Mouse (Mus musculus): ENCODE data around the gene Nr1i3. TPM values are rescaled to one million over a fixed set of nuclear protein-coding genes. Genes with fewer than 3 reads are reported as not detected.
A peak's percentile ranks its signal among the peaks of the same experiment; 100 is the strongest.

Gene Nr1i3
- polyA plus RNA-seq, 1 experiment from 2014 or later: 0.52 TPM

GRCm38 (mm10) chr1:171256937-171257548 lies 43.3 kb downstream of the Nr1i3 start:
- Histone ChIP-seq H3K36me3 (no peaks in the 10 kb centered on the region), H3K27me3 (peaks cover 49% of the 10 kb centered on the region), H3K9ac (no peak overlapping the region), H3K9me3 (replicated peaks) (no peaks in the 10 kb centered on the region), H3K4me1 (replicated peaks) (peaks cover 21% of the 10 kb centered on the region), H3K4me2 (0 out of 2 replicates have a peak overlapping the region, but pooled peaks have one; percentile 12), H3K4me3 (replicated peaks) (no peak overlapping the region), H3K27ac (no peak overlapping the region)
- no peak; the same call in 1 of the 2 replicates for ATAC-seq (ENCODE audit: low read depth)
- 51% methylated on average over 15 of the region's 15 CpGs for WGBS (ENCODE audit: insufficient replicate concordance)
- DNase-seq: peak; percentile 62

- Histone ChIP-seq H3K9me3 (replicated peaks) (no peaks in the 10 kb centered on the region), H3K9ac (no peak overlapping the region), H3K27me3 (peaks cover 49% of the 10 kb centered on the region), H3K4me3 (replicated peaks) (no peak overlapping the region), H3K36me3 (no peaks in the 10 kb centered on the region), H3K4me2 (no peak overlapping the region), H3K27ac (no peak overlapping the region), H3K4me1 (replicated peaks) (peaks cover 25% of the 10 kb centered on the region)
- WGBS (ENCODE audit: insufficient replicate concordance): 71% methylated on average over 9 of the region's 9 CpGs
- ATAC-seq (ENCODE audit: low read depth): no peak
- no peak for DNase-seq
These were observed 44.0 kb downstream of the Nr1i3 start for GRCm38 (mm10) chr1:171257781-171258180.

GRCm38 (mm10) chr1:171258921-171259320 lies 45.2 kb downstream of the Nr1i3 start:
- H3K9me3 ChIP-seq (replicated peaks): no peaks in the 10 kb centered on the region
- ATAC-seq (ENCODE audit: low read depth) (no peak), DNase-seq (no peak)
- H3K9ac ChIP-seq: no peak overlapping the region
- peak overlapping the region; percentile 24; the same call in 1 of the 2 replicates for H3K4me2 ChIP-seq
- no peaks in the 10 kb centered on the region for H3K36me3 ChIP-seq
- peaks cover 32% of the 10 kb centered on the region for H3K4me1 ChIP-seq (replicated peaks)
- H3K27me3 ChIP-seq: peaks cover 45% of the 10 kb centered on the region
- H3K27ac ChIP-seq: no peak overlapping the region
- WGBS (ENCODE audit: insufficient replicate concordance): 58% methylated on average over 17 of the region's 17 CpGs
- no peak overlapping the region for H3K4me3 ChIP-seq (replicated peaks)

- ATAC-seq (ENCODE audit: low read depth) (no peak), DNase-seq (no peak)
- H3K9ac ChIP-seq: no peak overlapping the region
- no peaks in the 10 kb centered on the region for H3K9me3 ChIP-seq (replicated peaks)
- H3K27me3 ChIP-seq: peaks cover 43% of the 10 kb centered on the region
- WGBS (ENCODE audit: insufficient replicate concordance): 31% methylated on average over 3 of the region's 3 CpGs
- H3K4me2 ChIP-seq: no peak overlapping the region
- H3K4me3 ChIP-seq (replicated peaks): no peak overlapping the region
- H3K36me3 ChIP-seq: no peaks in the 10 kb centered on the region
- 0 out of 2 replicates have a peak overlapping the region, but pooled peaks have one; percentile 23 for H3K27ac ChIP-seq
- peaks cover 32% of the 10 kb centered on the region for H3K4me1 ChIP-seq (replicated peaks)
These were observed 46.5 kb downstream of the Nr1i3 start for GRCm38 (mm10) chr1:171260316-171260715.

DNA sequence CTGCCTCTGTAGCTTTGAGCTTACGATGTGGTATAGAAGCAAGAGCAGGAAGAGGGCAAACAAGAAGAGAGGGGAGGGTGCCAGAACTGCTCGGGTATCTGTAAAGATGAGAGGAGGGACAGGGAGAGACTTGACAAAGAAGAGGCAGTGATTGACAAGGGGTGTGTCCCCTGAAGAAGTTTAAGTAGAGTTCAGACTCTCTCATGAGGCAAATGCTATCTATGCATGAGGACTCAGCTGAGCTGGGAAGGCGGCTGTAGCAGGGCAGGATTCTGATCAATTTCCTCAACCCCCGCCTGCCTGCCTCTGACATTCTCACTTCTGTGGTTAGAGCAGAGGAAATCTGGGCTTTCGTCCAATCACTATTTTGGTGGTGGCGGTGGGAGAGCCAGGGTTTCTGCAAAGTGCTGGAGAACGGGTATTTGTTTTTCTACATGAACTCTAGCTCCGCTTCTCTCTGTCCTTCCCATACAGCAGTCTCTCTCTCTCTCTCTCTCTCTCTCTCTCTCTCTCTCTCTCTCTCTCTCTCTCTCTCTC lies 48.9 kb downstream of the Nr1i3 start:
- DNase-seq: no peak
- Histone ChIP-seq H3K27ac (peak overlapping the region; percentile 67), H3K9ac (no peak overlapping the region), H3K4me2 (peak overlapping the region; percentile 36), H3K27me3 (peaks cover 43% of the 10 kb centered on the region), H3K9me3 (replicated peaks) (no peaks in the 10 kb centered on the region), H3K4me1 (replicated peaks) (peaks cover 40% of the 10 kb centered on the region), H3K4me3 (replicated peaks) (no peak overlapping the region), H3K36me3 (no peaks in the 10 kb centered on the region)
- 5% methylated on average over 8 of the region's 8 CpGs for WGBS (ENCODE audit: insufficient replicate concordance)
- peak; percentile 16; the same call in 1 of the 2 replicates for ATAC-seq (ENCODE audit: low read depth)

GRCm38 (mm10) chr1:171263185-171263611 lies 49.4 kb downstream of the Nr1i3 start:
- no peak overlapping the region for H3K27ac ChIP-seq
- ATAC-seq (ENCODE audit: low read depth): peak; percentile 27; the same call in 1 of the 2 replicates

GRCm38 (mm10) chr1:171263666-171264461 lies 50.1 kb downstream of the Nr1i3 start:
- H3K27ac ChIP-seq: no peak overlapping the region
- ATAC-seq (ENCODE audit: low read depth) (no peak), DNase-seq (no peak)
- 65% methylated on average over 3 of the region's 3 CpGs for WGBS (ENCODE audit: insufficient replicate concordance)
- H3K36me3 ChIP-seq: no peaks in the 10 kb centered on the region
- H3K4me1 ChIP-seq (replicated peaks): peaks cover 44% of the 10 kb centered on the region
- H3K4me2 ChIP-seq: no peak overlapping the region
- no peak overlapping the region for H3K9ac ChIP-seq
- peaks cover 39% of the 10 kb centered on the region for H3K27me3 ChIP-seq
- no peaks in the 10 kb centered on the region for H3K9me3 ChIP-seq (replicated peaks)
- H3K4me3 ChIP-seq (replicated peaks): no peak overlapping the region

More at GRCm38 (mm10) chr1:171263185-171263611, 49.4 kb downstream of the Nr1i3 start:
- Histone ChIP-seq H3K36me3 (no peaks in the 10 kb centered on the region), H3K9ac (no peak overlapping the region), H3K4me3 (replicated peaks) (no peak overlapping the region), H3K9me3 (replicated peaks) (no peaks in the 10 kb centered on the region), H3K4me2 (no peak overlapping the region), H3K4me1 (replicated peaks) (peaks cover 40% of the 10 kb centered on the region), H3K27me3 (peaks cover 43% of the 10 kb centered on the region)
- no peak for DNase-seq
- WGBS (ENCODE audit: insufficient replicate concordance): 0% methylated on average over 2 of the region's 2 CpGs

DNA sequence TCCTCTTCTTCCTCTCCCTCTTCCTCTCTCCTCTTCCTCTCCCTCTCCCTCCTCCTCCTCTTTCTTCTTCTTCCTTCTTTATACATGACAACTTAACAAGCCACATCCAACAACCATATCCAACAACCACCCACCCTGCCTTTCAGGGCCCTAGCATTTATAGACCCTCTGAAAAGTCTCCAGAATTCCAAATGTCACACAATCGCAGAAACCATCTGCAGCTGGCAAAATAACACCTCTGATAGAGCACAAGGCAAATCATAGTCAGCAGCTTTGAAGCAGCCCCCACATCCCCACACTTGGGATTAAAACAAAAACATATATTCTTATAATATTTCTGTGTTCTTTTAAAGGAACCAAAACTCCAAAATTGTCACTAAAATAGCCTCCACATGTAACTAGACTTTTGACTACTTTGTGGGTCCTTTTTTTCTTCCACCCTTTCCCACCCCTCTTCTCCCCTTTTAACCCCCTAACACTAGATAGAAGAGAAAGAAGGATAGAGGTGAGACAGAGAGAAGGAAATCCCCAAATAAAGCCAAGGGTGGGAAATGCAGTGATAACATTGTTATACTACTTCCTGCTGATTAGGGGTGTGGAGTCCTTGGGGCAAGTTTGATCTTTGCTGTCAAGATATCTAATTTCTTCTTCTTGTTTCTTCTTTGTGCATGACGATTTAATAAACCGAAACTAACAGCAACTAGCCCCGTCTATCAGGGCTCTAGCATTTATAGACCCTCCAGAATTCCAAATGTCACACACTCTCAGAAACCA lies 52.4 kb downstream of the Nr1i3 start:
- Histone ChIP-seq H3K4me1 (replicated peaks) (peaks cover 43% of the 10 kb centered on the region), H3K4me2 (no peak overlapping the region), H3K9me3 (replicated peaks) (no peaks in the 10 kb centered on the region), H3K9ac (no peak overlapping the region), H3K4me3 (replicated peaks) (no peak overlapping the region), H3K36me3 (no peaks in the 10 kb centered on the region), H3K27ac (no peak overlapping the region), H3K27me3 (peaks cover 22% of the 10 kb centered on the region)
- no peak for ATAC-seq (ENCODE audit: low read depth)
- no peak for DNase-seq
- WGBS (ENCODE audit: insufficient replicate concordance): 28% methylated on average over 4 of the region's 4 CpGs

DNA sequence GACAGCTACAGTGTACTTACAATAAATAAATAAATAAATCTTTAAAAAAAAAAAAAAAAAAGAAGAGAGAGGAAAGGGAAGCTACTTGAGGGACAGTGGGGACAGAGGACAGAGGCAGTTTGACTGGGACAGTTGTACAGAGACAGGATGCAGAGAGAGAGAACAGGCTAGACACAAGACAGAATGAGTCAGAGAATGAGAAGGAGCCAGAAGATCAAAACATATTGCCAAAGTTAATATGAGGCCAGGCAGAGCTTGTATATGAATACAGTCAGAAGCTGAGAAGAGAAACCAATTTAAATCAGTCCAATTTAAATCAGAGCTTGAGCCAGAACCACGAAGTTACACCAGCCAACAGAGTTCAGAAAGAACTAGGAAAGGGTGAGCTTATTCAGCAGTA lies 54.6 kb downstream of the Nr1i3 start:
- Histone ChIP-seq H3K9ac (no peak overlapping the region), H3K4me2 (no peak overlapping the region), H3K4me1 (replicated peaks) (peaks cover 55% of the 10 kb centered on the region), H3K27me3 (peaks cover 4% of the 10 kb centered on the region; the same call in 1 of the 2 replicates), H3K9me3 (replicated peaks) (no peaks in the 10 kb centered on the region), H3K27ac (peak overlapping the region; percentile 18; the same call in 1 of the 2 replicates), H3K4me3 (replicated peaks) (no peak overlapping the region), H3K36me3 (peaks cover 17% of the 10 kb centered on the region)
- no peak for ATAC-seq (ENCODE audit: low read depth)
- no peak for DNase-seq
- 39% methylated on average over 1 of the region's 1 CpGs for WGBS (ENCODE audit: insufficient replicate concordance)

DNA sequence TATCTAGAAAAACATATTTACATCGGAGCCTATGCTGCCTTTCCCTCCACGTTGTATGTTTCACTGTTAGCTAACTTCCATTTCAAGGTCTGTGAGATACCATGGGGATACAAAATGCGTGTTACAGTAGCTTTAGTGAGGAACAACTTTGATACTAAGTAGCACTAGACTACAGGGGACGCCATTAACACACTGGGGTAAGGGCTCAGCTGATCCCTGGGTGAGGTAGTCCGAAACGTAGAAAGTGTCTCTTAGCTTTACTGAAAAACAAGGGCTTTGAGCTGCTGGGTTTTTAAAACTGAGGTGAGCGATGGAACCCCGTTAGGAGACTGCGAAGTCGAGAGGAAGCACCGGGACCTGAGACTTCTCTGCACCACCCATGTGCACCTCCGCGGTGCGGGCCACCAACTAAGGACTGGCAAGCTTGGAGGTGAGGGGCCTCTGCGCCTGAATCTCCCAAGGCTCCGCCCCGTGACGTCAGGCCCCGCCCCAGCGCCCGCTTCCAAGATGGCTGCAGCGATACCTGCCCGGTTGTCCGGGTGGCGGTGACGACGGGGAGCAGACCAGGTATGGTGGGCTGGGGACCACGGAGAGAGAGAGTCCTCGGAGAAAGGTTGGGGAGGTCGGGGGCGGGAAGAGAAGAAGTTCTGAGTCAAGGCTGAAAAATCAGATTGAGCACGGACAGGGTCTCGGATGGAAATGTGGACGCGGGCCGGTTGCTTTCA lies 56.2 kb downstream of the Nr1i3 start, which contains the start of gene B4galt3:
B4galt3 (plus strand) TSS at position 481 of the 725 bp plus-strand sequence.
- H3K4me2 ChIP-seq: peak within 1 kb of the TSS; percentile 88
- no peaks in the 10 kb centered on the region for H3K9me3 ChIP-seq (replicated peaks)
- peaks cover 34% of the 10 kb centered on the region for H3K36me3 ChIP-seq
- peaks cover 62% of the 10 kb centered on the region for H3K4me1 ChIP-seq (replicated peaks)
- peak within 1 kb of the TSS; percentile 87 for H3K27ac ChIP-seq
- WGBS (ENCODE audit: insufficient replicate concordance): 4% methylated on average over 36 of the region's 36 CpGs
- H3K27me3 ChIP-seq: no peaks in the 10 kb centered on the region
- H3K4me3 ChIP-seq (replicated peaks): peak within 1 kb of the TSS; percentile 85
- peak; percentile 93 for ATAC-seq (ENCODE audit: low read depth)
- H3K9ac ChIP-seq: peak within 1 kb of the TSS; percentile 88
- peak; percentile 93 for DNase-seq

All from liver, embryonic 13.5 days (tissue).